Mouse (Mus musculus) adrenal gland, postnatal 10 days (tissue): ENCODE results near the gene Vps18. TPM values are rescaled to one million over a fixed set of nuclear protein-coding genes. Genes with fewer than 3 reads are reported as not detected.

Source experiments
- DNase-seq: peaks from one replicate; pipeline ENCODE4 v3.0.0; 2021; ENCODE audit warnings: mixed read lengths
- total RNA-seq, 2 experiments: library from RNA; stranded (reverse); gene quantifications; 2 replicates each; pipeline ENCODE4 v1.2.3; 2021

The Vps18 gene
- total RNA-seq, 2 experiments from 2014 or later = 16.0 to 17.7 TPM

- peak; percentile 18 for DNase-seq
These were observed 33.4 kb downstream of the Vps18 start for GRCm38 (mm10) chr2:119321771-119322586.

GRCm38 (mm10) chr2:119322587-119323300 is 34.2 kb downstream of the Vps18 start:
- peak; percentile 52 for DNase-seq

GRCm38 (mm10) chr2:119323866-119324575 is 35.5 kb downstream of the Vps18 start:
- DNase-seq = no peak

DNA sequence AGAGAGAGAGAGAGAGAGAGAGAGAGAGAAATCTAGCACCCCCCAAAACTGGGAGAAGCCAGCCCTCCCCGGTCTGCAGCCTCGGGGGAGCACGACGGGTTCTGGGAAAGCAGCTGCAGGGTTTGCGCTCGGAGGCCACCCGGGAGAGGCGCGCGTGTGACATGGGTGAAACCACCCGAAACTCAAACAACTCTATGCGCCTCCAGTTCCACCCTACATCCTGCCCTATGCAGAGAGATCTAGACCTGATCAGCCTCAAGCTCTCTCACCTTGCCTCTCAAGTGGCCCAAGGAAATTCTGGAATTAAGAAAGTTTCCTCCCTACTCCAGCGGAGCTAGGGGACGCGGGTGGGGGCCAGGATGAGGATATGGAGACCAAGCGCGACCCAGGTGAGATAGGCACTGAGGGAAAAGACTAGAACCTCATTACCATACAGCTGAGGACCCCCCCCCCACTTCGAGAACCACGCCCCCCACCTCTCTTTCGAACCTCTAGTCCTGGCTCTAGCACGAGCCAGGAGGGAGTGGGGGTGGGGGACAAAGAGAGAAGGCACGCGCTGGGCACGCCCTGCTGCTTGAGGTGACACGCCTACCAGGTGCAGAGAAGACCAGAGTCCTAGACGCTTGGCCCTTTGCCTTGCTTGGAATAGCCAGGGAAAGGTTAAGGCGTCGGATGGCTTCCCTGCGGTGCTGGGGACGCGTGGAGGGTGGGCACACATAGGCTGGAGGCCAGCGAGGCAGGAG is 36.2 kb downstream of the Vps18 start:
- no peak for DNase-seq

DNA sequence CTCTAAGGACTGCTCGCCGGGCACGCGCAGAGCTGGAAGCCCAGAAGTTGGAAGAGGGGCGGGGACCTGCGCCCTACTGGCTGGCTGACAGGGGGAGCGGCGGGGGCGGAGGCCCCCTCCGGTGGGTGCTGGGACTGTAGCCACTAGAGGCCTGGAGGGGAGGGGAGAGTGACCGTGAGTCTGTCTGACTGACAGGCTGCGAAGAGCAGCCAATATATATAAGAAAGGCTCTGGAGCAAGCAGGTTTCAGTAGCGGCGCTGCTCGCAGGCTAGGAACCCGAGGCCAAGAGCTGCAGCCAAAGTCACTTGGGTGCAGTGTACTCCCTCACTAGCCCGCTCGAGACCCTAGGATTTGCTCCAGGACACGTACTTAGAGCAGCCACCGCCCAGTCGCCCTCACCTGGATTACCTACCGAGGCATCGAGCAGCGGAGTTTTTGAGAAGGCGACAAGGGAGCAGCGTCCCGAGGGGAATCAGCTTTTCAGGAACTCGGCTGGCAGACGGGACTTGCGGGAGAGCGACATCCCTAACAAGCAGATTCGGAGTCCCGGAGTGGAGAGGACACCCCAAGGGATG is 37.1 kb downstream of the Vps18 start, which contains the start of gene Dll4:
Gene Dll4 (plus strand): TSS at position 217 of the 576 bp plus-strand sequence.
- DNase-seq = peak; percentile 71

- no peak for DNase-seq
These were observed 37.9 kb downstream of the Vps18 start for GRCm38 (mm10) chr2:119326161-119327101.

GRCm38 (mm10) chr2:119327102-119327480 is 38.6 kb downstream of the Vps18 start:
- peak; percentile 64 for DNase-seq

GRCm38 (mm10) chr2:119327942-119328526 is 39.5 kb downstream of the Vps18 start:
- DNase-seq = no peak

DNA sequence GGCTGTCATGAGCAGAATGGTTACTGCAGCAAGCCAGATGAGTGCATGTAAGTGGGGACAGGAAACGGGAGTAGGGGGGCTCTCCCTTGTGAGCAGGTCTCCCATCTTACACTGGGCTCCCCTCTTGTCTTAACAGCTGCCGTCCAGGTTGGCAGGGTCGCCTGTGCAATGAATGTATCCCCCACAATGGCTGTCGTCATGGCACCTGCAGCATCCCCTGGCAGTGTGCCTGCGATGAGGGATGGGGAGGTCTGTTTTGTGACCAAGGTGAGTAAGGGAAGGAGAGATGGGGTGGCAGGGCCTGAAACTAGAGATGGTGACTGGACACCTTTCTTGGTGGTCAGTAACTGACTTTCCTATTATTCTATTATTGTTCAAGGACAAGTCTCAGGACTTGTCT is 40.0 kb downstream of the Vps18 start:
- DNase-seq = no peak

DNA sequence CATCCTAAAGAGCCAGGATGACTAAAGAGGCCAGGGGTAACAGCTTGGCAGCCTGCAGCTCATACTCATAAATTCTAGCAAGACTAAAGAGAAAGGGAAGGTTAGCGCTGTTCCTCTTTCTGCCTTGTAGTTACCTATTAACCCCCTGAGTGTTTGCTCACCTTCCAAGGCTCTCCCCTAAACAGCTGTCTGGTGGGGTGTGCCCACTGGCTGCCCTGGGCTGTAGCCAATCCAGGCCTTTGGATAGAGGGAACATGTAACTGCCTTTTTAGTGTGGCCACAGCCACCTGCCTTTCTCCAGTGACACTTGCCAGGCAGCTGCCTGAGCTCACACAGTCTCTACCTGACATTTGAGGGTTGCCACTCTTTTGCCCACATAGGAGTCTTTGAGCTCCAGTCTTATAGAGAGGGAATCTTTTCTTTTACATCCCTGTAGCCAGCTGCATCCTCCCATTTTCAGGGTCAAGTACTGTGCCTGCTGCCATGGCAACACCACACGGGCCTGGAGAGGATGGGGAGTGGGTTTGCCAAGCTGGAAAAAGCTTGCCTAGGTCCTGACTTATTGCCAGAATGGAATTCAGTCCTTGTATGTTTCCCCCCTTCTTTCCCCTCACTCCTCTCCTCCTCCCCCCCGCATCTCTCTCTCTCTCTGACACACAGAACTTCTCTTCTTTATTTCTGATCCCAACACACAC is 40.7 kb downstream of the Vps18 start:
- no peak for DNase-seq

DNA sequence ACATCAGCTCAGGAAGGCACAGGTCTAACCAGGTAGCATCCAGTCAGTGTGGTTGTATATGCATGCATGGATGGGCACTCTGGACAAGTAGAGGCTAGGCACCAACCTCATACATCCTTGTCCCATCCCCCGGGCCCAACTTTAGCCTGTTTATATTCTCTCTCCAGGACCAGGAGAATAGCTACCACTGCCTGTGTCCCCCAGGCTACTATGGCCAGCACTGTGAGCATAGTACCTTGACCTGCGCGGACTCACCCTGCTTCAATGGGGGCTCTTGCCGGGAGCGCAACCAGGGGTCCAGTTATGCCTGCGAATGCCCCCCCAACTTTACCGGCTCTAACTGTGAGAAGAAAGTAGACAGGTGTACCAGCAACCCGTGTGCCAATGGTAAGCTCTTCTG is 42.3 kb downstream of the Vps18 start:
- DNase-seq = no peak

DNA sequence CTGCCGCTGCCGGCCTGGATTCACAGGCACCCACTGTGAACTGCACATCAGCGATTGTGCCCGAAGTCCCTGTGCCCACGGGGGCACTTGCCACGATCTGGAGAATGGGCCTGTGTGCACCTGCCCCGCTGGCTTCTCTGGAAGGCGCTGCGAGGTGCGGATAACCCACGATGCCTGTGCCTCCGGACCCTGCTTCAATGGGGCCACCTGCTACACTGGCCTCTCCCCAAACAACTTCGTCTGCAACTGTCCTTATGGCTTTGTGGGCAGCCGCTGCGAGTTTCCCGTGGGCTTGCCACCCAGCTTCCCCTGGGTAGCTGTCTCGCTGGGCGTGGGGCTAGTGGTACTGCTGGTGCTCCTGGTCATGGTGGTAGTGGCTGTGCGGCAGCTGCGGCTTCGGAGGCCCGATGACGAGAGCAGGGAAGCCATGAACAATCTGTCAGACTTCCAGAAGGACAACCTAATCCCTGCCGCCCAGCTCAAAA is 43.7 kb downstream of the Vps18 start:
- DNase-seq = no peak

DNA sequence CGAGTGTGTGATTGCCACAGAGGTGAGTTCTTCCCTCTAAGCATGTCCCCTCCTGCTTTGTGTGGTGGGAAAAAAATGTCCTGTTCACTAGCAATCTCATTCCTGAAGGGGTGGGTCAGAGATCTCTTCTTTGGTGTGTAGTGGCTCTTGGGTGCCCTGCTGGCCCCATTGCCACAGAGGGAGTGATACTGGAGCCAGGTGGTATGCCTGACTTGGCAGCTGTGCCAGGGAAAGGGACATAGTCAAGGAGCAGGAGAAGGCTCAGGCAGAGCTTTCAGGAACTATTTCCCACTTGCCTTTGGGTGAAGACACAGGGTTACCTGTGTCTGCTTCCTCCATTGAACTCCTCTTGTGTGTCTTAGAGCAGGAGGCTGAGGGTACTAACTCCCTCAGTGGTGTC is 45.6 kb downstream of the Vps18 start:
- no peak for DNase-seq

DNA sequence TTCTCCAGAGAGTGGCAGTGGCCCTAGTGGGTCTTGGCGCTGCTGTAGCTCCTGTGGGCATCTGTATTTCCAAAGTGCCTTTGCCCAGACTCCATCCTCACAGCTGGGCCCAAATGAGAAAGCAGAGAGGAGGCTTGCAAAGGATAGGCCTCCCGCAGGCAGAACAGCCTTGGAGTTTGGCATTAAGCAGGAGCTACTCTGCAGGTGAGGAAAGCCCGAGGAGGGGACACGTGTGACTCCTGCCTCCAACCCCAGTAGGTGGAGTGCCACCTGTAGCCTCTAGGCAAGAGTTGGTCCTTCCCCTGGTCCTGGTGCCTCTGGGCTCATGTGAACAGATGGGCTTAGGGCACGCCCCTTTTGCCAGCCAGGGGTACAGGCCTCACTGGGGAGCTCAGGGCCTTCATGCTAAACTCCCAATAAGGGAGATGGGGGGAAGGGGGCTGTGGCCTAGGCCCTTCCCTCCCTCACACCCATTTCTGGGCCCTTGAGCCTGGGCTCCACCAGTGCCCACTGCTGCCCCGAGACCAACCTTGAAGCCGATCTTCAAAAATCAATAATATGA is 46.5 kb downstream of the Vps18 start:
- DNase-seq = no peak

DNA sequence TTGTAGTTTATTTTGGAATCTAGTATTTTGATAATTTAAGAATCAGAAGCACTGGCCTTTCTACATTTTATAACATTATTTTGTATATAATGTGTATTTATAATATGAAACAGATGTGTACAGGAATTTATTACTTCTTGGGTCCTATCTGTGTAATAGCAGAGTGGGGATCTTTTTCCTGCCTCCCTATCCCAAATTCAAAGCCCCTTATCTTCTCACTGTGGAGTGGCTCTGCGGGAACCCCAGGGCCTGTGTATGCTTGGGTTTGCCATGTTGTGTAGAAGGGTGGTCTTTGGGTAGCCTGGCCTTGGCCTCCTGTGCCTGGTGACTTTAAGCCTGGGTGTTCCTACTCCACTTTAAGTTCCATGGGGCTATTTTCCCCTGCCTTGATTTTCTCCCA is 47.0 kb downstream of the Vps18 start:
- DNase-seq = no peak

DNA sequence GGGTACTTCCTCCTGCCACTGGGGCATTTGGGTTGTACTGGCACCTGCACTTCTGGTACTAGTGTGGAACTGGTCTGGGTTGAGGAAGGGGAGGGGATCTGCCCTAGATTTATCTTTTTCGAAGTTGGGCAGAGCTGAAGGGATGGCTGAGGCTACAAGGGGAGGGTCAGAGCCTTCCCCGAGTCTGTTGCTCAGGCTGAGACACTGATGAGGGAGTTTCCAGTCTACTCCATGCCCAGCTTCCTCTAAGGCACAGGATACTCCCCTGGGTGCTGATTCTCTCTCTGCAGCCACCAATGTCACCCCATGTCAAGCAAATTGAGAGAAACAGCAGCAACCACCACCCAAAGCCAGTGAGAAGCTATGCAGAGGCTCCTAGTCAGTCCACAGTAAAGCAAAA is 47.5 kb downstream of the Vps18 start:
- no peak for DNase-seq

DNA sequence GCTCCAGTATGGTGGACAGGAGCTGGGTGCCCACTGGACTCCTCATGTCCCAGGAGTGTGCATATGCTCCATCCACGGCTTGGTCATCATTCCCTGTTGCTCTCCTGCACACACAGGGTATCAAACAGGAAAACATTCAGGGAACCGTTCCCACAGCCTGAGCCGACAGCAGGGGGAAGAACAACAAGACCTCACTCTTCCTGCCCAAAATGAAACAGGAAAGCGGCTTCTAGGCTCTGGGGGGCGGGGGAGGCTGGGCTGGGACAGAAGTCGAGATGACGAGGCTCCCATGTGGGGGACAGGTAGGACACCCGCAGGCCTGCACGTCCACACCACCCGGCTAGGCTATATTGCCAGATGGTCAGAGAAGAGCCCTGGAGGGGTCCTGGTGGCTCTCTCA is 47.9 kb downstream of the Vps18 start:
- no peak for DNase-seq

DNA sequence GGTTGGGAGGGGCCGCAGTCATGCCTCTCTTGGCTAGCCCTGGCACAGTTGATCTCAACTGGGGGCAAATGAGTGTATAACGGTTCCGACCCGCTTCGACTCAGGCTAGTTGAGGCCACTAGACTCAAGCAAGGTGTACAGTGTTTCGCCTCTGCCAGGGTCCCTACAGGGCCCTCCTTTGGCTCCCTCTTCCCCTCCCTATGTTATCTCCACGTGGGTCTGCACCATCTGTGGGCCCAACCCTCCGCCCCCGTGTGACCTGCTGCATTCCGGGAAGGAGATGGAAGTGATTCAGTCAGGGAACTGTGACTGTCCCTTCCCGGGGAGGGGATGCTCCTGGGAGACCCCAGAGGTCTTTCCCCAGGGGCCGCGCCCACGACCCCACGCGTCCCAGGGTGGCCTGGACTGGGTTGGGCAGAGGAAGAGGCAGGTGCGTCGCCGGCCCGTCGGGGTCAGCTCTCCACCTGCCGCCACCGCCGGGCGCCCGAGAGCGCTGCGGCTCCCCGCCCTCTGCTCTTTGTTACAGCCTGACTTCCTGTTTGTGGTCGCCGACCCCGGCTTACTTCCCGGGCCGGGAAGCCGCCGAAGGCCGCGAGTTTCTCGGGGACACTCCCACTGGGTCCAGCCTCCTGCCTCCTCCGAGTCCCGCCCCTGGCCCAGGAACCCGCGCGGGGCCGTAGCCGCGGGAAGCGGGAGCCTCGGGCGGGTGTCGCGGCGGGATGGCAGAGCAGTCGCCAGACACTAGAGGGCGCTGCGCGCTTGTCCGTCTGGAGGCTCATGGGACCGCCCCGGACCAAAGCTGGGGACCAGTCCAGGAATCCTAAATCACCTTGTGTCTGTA is 49.1 kb downstream of the Vps18 start:
- DNase-seq = peak; percentile 95
